Mouse (Mus musculus) forelimb bud, embryonic 11.5 days (tissue): Measurements from ENCODE around the gene Ecm1.

ENCODE experiments used
- DNase-seq: peaks from one replicate; pipeline ENCODE4 v3.0.0-alpha.2; 2012; ENCODE audit warnings: low read depth, low spot score

Gene Ecm1

DNA sequence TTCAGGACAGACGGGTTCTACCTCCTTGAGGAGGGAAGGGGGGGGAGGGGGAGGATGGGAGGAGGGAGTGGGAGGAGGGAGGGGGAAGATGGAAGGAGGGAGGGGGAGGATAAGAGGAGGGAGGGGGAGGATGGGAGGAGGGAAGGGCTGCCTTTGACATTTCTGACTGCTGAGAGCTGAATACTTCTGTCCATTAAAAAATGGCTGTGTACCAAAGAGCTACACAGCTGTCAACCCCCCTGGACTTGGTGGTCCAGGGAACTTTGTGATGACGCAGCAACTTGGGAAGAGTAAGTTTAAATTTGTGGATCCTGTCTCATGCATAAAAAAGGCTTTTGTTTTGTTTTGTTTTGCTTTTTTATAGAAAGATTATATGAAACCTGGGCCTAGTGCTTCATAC lies 49.4 kb downstream of the Ecm1 start:
- no peak for DNase-seq

DNA sequence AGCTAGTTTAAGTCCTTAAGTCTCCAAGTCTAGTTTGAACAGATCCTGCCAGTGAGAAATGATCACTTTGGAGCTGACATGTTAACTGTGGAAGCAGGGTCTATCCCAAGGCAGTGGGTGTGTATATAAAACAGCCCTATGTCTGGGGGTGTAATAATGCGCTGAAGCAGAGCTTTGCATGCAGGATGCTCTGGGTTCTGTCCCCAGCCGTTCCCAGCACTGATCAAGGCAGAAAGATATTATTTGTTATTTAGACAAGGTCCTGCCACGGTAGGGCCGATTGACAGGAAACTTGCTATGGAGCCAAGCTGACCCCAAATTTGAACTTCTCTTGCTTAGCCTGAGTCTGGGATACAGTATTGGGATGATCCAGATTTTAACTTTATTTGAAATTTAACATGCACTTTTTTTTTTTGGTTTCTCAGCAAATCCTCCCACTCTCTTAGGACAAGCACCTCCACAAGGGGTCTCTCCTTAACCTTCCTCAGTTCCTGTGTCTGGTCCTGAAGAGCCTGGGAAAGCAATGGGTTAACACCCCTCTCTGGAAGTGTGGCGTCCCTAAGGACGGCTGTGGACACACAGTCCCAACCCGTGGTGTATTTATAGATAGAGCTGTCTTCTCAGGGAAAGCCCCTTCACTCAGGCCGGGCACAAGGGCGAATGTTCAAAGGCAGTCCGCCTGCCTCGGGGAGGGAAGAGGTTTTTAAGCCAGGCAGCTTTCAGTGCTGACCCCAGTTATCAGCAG lies 50.0 kb downstream of the Ecm1 start:
- DNase-seq, result no peak

DNA sequence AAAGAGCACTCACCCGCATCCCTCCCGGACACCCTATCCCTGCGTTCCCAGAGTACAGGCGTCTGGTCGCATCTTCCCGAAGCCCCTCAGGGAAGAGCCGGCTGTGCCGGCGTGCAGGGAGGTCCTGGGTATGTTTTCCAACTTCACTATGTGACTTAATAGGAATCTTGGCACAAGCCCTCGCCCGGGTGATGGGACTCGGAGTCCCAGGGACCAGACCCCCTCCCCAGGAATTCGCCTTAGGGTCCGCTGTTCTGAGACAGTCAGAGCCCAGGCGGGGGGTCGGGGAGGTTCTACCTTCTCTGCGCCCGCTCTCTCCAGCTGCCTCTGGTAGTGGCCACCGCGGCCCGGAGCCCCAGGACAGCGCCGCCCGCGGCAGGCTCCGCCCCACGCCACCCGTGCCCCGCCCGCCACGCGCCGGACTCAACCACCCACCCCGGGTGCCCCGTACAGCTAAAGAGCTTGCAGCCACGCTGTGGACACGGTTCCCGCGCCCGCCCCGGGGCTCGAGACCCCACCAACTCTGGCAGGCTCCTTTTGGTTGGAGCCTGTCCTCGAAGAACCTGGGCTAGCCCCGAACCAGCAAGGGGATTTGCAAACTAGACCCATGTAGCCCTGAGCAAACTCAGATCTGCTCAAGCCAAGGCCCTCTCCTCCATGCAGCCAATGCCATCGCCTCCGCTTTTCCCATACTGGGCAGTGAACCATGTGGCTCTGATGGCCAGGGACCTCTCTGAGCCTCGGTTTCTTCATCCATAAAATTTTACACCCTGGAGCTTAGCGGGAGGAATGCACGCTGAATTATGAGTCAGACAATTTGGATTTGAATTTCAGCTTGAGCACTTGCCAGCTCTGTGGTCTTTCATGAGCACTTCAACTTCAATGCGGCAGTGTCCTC lies 51.6 kb downstream of the Ecm1 start, which contains the start of gene Adamtsl4:
Gene Adamtsl4 (minus strand): TSS at position 394 of the 898 bp plus-strand sequence.
- peak; percentile 51 for DNase-seq

- no peak for DNase-seq
These were observed 52.2 kb downstream of the Ecm1 start for GRCm38 (mm10) chr3:95687168-95687523.

- no peak for DNase-seq
These were observed 52.7 kb downstream of the Ecm1 start for GRCm38 (mm10) chr3:95686492-95687167.

DNA sequence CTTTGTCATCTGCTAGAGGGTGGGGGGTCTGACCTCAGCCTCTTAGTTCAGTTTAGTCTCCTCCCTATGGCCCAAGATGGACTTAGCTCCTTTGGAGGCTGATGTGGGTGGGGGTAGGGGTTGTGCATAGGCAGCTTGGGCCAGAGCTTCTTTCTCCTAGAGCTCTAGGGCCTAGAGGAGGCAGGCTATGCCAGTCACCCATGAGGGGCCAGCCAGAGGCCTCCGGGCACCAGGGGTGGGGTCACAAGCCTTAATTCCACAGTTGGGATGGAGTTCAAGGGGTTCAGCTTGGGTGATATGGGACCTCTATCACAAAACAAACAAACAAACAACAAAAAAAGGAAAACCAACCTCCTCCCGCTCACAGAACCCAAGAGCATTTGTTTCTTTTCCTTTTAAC lies 53.7 kb downstream of the Ecm1 start:
- DNase-seq, result no peak

DNA sequence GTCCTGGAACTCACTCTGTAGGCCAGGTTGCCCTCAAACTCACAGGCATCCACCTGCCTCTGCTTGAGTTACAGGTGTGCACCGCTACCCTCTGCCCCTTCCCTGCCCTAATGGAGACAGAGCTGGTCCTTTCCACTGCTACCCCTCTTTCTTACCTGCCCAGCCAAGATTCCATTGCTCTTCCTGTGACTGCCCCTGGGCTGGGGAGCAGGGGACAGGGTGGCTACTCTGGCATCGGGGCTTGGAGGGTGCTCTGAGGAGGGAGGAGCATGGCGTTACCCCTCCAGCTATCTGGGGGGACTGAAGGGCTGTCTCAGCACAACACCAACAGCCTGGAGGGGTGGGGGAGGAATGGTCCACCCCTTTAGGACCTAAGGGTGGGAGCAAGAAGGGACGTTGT lies 54.1 kb downstream of the Ecm1 start:
- no peak for DNase-seq

DNA sequence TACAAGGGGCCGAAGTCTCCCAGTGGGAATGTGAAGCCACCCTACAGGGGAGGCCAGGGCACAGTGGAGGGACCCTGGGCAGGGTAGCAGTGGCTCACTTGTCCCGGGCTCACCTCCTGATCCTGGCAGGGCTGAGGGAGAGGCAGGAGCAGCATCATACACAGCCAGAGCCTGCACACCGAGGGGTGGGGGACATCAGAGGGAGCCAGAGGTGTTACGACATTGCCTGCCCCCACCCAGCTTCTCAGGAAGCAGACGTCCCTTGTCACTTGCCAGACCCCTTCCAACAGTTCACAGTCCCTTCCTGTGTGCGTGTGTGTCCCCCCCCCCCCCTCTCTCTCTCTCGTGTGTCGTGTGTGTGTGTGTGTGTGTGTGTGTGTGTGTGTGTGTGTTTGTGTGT lies 54.5 kb downstream of the Ecm1 start:
- no peak for DNase-seq
